Mouse (Mus musculus): Measurements from ENCODE around the gene Plcb1.

The Plcb1 gene

GRCm38 (mm10) chr2:135075375-135075774, 289.5 kb downstream of the Plcb1 start:
- DNase-seq: no peak

GRCm38 (mm10) chr2:135092588-135093162, 306.8 kb downstream of the Plcb1 start:
- DNase-seq: peak; percentile 12 to 15

GRCm38 (mm10) chr2:135101292-135101691, 315.4 kb downstream of the Plcb1 start:
- DNase-seq: no peak

GRCm38 (mm10) chr2:135101943-135102342, 316.1 kb downstream of the Plcb1 start:
- no peak for DNase-seq

GRCm38 (mm10) chr2:135106649-135107048, 320.8 kb downstream of the Plcb1 start:
- DNase-seq: no peak

GRCm38 (mm10) chr2:135108607-135109006, 322.7 kb downstream of the Plcb1 start:
- DNase-seq: no peak

- no peak for DNase-seq
Measured at GRCm38 (mm10) chr2:135114501-135115128, 328.7 kb downstream of the Plcb1 start.

- no peak for DNase-seq
Measured at GRCm38 (mm10) chr2:135123057-135123456, 337.2 kb downstream of the Plcb1 start.

GRCm38 (mm10) chr2:135123695-135124343, 338.0 kb downstream of the Plcb1 start:
- DNase-seq: no peak

GRCm38 (mm10) chr2:135140576-135140975, 354.7 kb downstream of the Plcb1 start:
- no peak for DNase-seq

GRCm38 (mm10) chr2:135152289-135152688, 366.4 kb downstream of the Plcb1 start:
- no peak for DNase-seq

GRCm38 (mm10) chr2:135153248-135153647, 367.4 kb downstream of the Plcb1 start:
- no peak for DNase-seq

GRCm38 (mm10) chr2:135156055-135156454, 370.2 kb downstream of the Plcb1 start:
- DNase-seq: no peak

- no peak for DNase-seq
Measured at GRCm38 (mm10) chr2:135157961-135158360, 372.1 kb downstream of the Plcb1 start.

- no peak for DNase-seq
Measured at GRCm38 (mm10) chr2:135161673-135162072, 375.8 kb downstream of the Plcb1 start.

GRCm38 (mm10) chr2:135165512-135165911, 379.6 kb downstream of the Plcb1 start:
- no peak for DNase-seq

GRCm38 (mm10) chr2:135175544-135175943, 389.7 kb downstream of the Plcb1 start:
- DNase-seq: peak in 1 of 2 experiments; percentile 26

GRCm38 (mm10) chr2:135187659-135188058, 401.8 kb downstream of the Plcb1 start:
- DNase-seq: no peak

GRCm38 (mm10) chr2:135200830-135201229, 415.0 kb downstream of the Plcb1 start:
- no peak for DNase-seq

GRCm38 (mm10) chr2:135202390-135202789, 416.5 kb downstream of the Plcb1 start:
- DNase-seq: no peak

- no peak for DNase-seq
Measured at GRCm38 (mm10) chr2:135204141-135205120, 418.6 kb downstream of the Plcb1 start.

GRCm38 (mm10) chr2:135208890-135209289, 423.0 kb downstream of the Plcb1 start:
- DNase-seq: no peak
